Mouse (Mus musculus): ENCODE results near the gene Epdr1.

DNA sequence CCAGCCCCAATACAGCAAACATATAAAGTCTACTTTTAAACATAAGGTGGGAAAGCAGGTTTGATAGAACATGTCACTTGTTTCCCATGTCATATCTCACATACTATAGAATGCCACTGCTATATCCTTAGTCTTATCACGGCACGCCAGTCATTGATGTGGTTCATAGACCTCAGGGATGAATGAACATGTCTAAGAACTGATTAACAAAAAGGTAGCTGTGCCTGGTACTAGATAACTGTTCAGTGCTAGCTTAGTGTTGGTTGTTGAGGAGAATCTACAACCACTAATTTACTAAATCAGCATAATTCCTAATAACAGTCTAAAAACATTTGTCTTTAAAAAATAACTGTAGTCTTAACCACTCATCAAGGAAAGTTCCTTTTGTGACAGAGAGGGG, 30.1 kb upstream of the Epdr1 start:
- TF ChIP-seq CTCF (IDR thresholded peaks at IDR 0.05; ENCODE audit: low read depth) (no peak), EP300 (IDR thresholded peaks at IDR 0.05; ENCODE audit: low read depth) (peak; percentile 96)

All from liver, postnatal 0 days (tissue).